Mouse (Mus musculus): ENCODE data around the gene Impg1. TPM values are rescaled to one million over a fixed set of nuclear protein-coding genes. Genes with fewer than 3 reads are reported as not detected.

The Impg1 gene
- not detected for total RNA-seq (2023)

GRCm38 (mm10) chr9:80465381-80465780 is at the start of gene Impg1:
Gene Impg1 (minus strand): TSS chr9:80465481.

